Mouse (Mus musculus) erythroblast, embryonic 14.5 days (primary cell): ENCODE measurements around the gene Il1r1.

Source experiments
- GATA1 ChIP-seq: IDR thresholded peaks from 2 replicates; pipeline ENCODE4 v1.6.1; 2012; ENCODE audit warnings: low read length, inconsistent platforms, mixed read lengths
- TAL1 ChIP-seq: IDR thresholded peaks from 3 replicates; pipeline ENCODE4 v1.6.1; 2012; ENCODE audit warnings: low read length, inconsistent platforms, mixed read lengths

- TF ChIP-seq GATA1: no peak
- no peak for TF ChIP-seq TAL1
These were observed 54.4 kb downstream of the Il1r1 start for GRCm38 (mm10) chr1:40279182-40279743.
